Mouse (Mus musculus) Patski (cell line): ENCODE measurements around the gene Gmpr. TPM values are rescaled to one million over a fixed set of nuclear protein-coding genes. Genes with fewer than 3 reads are reported as not detected.

Experiments used
- ATAC-seq: fragments of 100-300 bp; one replicate; pipeline ENCODE4 v1.8.0; 2021
- CTCF ChIA-PET: fragments of 350-600 bp; sonication (Branson Sonifier 250); formaldehyde crosslinking; loops from one replicate; lab custom pipeline; 2022; ENCODE audit warnings: inconsistent platforms; lab: Charles Lee
- POLR2A ChIA-PET: fragments of 350-600 bp; sonication (Branson Sonifier 250); formaldehyde crosslinking; loops from one replicate; lab custom pipeline; 2022; ENCODE audit warnings: antibody characterized with exemption, inconsistent platforms; lab: Charles Lee
- DNase-seq: peaks from one replicate; pipeline ENCODE4 v3.0.0-alpha.2; 2011; ENCODE audit warnings: low read depth, low spot score
- H3K27me3 ChIP-seq: fragments of 371-371 bp; one replicate; pipeline ENCODE4 v1.5.1; 2021
- CTCF ChIP-seq: fragments of 100-300 bp; IDR thresholded peaks from one replicate; pipeline ENCODE4 v1.5.1; 2021
- in situ Hi-C: fragments of 300-500 bp; cut with MboI; formaldehyde crosslinking; loops from 3 replicates; pipeline ENCODE4 v1.11.1; 2018; ENCODE audit warnings: low pct_unique_long_range_greater_than_20kb, mixed read lengths
- polyA plus RNA-seq: library from polyadenylated mRNA; unstranded; gene quantifications from one replicate; pipeline ENCODE4 v1.2.3, GENCODE M21; 2021

The Gmpr gene
- polyA plus RNA-seq, 1 experiment from 2014 or later: 91.3 TPM

DNA sequence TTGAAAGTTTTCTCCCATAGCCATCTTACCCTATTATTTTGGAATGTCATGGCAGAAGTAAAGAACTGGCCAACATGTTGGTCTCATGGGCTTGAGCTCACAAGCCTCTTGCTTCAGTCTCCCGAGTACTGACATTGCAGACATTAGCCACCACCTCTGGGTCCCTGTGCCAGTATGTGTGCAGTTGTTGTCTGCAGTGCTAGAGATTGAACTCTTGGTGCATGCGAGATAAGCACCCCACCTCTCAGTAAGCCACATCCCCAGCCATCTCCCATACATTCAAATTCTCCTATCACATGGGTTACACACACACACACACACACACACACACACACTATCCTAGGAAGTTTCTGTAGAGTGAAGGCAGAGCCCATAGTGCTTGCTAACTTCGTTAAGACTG lies 7.3 kb upstream of the Gmpr start:
- no peak for TF ChIP-seq CTCF
- DNase-seq: no peak
- no peak for ATAC-seq
- ChIA-PET POLR2A (no interaction called here), CTCF (no interaction called here)
- no peaks in the 10 kb centered on the region for H3K27me3 ChIP-seq
- in situ Hi-C loops: no loop called here

DNA sequence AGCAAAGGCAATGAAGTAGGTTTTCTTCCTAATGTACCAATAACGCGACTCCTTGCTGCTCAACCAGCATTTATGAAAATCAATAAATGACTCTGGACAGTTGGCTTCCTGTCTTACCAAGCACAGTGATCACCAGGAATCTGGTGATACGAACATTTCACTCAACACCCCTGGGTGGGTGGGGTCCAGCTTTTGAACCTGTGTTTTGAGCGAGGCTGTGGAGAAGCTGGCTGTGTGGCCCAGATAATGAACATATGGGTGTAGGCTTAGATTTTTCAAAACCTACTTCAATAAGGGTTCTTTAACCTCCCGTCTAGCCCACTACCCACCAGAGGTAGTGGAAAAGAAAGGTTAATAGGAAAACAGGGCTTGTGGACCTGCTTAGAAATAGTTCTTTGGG lies 4.5 kb upstream of the Gmpr start:
- no peaks in the 10 kb centered on the region for H3K27me3 ChIP-seq
- TF ChIP-seq CTCF: no peak
- ATAC-seq (no peak), DNase-seq (no peak)
- POLR2A ChIA-PET: no interaction called here
- CTCF ChIA-PET: interaction anchor here (1.0 to 1.3 kb wide), 2 partner anchors 16 to 25 kb away, joined by 3 to 4 read pairs; no protein-coding TSS in a partner anchor
- in situ Hi-C loops: no loop called here

DNA sequence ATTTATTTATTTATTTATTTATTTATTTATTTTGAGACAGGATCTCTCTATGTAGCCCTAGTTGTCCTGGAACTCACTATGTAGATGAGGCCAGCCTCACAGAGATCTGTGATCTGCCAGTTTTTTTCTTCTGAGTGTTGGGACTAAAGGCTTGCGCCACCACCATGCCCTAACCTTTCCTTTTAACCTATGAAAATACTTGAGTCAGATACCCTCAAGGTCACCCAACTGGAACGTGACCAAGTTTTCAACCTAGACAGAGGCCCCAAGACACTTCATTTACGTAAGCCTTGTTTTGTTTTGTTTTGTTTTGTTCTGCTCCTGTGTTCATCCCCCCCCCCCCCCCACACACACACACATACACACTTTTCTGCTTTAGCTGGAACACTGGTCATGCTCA lies 1.7 kb upstream of the Gmpr start:
- TF ChIP-seq CTCF: no peak
- no peaks in the 10 kb centered on the region for H3K27me3 ChIP-seq
- ATAC-seq (no peak), DNase-seq (no peak)
- CTCF ChIA-PET: no interaction called here
- in situ Hi-C loops: no loop called here
- POLR2A ChIA-PET: no interaction called here

DNA sequence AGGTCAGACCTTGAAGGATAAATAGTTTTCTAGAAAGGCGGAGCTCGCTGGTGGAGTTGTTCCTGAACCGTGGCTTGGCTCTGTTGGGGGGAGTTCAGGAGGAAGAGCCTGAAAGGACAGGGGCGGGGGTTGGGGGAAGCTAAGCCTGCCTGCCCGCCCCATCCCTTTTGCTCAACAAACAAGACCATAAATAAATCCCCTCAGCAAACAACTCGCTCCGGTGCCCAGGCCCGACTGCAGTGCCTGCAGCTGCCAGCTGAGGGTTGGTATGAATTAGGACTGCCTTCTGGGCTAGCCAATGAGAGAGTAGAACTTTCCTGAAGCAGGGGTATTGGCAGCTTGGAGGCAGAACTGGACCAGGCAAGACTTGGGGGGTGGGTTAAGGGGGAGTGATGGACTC lies 1.3 kb downstream of the Gmpr start:
- DNase-seq (no peak), ATAC-seq (peak; percentile 42)
- ChIA-PET CTCF (interaction anchor here (0.8 kb wide), 1 partner anchor 63 kb away, joined by 3 read pairs; no protein-coding TSS in a partner anchor), POLR2A (interaction anchor here (0.6 to 2.0 kb wide), 6 partner anchors 17 to 484 kb away, joined by 3 to 12 read pairs (median 3); no protein-coding TSS in a partner anchor)
- TF ChIP-seq CTCF: no peak
- H3K27me3 ChIP-seq: no peaks in the 10 kb centered on the region
- in situ Hi-C loops: no loop called here

DNA sequence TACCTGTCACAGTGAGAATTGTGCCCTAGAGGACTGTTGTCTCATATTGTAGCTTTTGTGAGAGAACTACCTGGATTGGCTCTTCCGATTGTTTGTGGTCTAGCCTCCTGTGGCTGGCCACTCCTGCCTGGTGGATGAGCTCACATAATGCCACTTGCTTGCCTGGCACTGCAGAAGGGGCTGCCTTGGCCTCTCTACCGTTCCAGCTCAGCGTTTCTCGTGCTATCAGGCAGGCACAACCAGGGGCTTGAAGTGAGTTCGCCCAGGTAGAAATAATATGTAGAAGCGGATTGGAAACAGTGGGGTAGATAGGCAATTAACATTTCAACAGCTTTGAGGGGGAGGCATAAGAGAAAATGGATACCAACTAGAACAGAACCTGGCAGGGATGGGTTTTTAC lies 2.1 kb downstream of the Gmpr start:
- POLR2A ChIA-PET: no interaction called here
- in situ Hi-C loops: no loop called here
- CTCF ChIA-PET: interaction anchor here (0.8 kb wide), 1 partner anchor 13 kb away, joined by 3 read pairs; no protein-coding TSS in a partner anchor
- no peak for TF ChIP-seq CTCF
- DNase-seq: no peak
- no peaks in the 10 kb centered on the region for H3K27me3 ChIP-seq
- ATAC-seq: no peak

DNA sequence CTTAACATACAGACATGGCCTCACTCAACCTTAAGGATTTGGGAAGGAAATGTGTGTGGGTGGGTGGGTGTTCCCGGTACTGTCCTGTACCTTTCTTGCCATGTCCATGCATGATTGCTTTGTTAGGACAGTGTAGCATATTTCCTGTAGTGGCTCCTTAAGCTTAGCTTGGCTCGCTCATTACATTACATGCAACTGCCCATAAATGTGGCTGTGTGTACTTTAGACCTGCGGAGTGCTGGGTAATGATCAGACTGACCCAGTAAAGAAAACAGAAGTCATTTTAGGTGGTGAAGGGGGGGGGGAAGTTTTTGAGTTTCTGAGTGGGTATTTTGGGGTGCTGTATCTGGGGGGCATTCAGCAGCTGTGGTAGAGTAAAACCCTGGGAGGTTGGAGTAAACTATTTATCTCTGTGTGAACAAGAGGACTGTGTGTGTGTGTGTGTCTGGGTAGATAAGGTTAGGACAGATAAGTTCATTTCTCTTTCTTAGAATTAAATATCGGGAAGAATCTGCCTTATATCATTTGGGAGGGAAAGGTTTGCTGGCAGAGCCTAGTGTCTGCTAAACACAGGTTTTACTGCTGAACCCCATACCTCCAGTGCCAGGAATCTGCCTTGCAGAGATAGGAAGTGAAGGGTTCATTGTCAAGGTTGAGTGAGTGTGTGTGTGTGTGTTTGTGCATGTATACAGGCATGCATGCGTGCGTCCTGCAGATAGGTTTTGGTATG lies 4.6 kb downstream of the Gmpr start:
- in situ Hi-C loops: no loop called here
- H3K27me3 ChIP-seq: no peaks in the 10 kb centered on the region
- ChIA-PET CTCF (no interaction called here), POLR2A (interaction anchor here (0.7 kb wide), 1 partner anchor 489 kb away, joined by 5 read pairs; no protein-coding TSS in a partner anchor)
- ATAC-seq: no peak
- DNase-seq: no peak
- no peak for TF ChIP-seq CTCF

DNA sequence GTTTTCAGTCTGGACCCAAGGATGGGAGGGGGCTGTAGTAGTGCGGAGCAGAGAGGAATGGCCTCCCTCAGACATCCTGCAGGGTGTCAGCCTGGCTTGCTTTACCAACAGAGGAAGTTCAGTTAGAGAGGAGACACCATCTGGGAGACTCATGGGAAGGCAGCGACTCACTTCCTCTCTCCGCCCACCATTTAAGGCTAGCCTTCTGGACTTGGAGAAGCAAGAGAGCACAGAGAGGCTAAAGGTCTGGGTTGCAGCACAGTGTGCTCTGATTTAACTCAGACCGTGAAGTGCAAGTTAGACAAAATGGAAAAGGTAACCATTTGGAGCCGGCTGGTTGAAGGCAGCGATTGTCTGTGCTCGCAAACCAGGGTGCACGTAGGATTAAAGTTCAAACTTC lies 5.3 kb downstream of the Gmpr start:
- in situ Hi-C loops: no loop called here
- TF ChIP-seq CTCF: no peak
- H3K27me3 ChIP-seq: no peaks in the 10 kb centered on the region
- ATAC-seq (no peak), DNase-seq (no peak)
- POLR2A ChIA-PET: interaction anchor here (0.7 kb wide), 1 partner anchor 488 kb away, joined by 5 read pairs; no protein-coding TSS in a partner anchor
- CTCF ChIA-PET: no interaction called here

DNA sequence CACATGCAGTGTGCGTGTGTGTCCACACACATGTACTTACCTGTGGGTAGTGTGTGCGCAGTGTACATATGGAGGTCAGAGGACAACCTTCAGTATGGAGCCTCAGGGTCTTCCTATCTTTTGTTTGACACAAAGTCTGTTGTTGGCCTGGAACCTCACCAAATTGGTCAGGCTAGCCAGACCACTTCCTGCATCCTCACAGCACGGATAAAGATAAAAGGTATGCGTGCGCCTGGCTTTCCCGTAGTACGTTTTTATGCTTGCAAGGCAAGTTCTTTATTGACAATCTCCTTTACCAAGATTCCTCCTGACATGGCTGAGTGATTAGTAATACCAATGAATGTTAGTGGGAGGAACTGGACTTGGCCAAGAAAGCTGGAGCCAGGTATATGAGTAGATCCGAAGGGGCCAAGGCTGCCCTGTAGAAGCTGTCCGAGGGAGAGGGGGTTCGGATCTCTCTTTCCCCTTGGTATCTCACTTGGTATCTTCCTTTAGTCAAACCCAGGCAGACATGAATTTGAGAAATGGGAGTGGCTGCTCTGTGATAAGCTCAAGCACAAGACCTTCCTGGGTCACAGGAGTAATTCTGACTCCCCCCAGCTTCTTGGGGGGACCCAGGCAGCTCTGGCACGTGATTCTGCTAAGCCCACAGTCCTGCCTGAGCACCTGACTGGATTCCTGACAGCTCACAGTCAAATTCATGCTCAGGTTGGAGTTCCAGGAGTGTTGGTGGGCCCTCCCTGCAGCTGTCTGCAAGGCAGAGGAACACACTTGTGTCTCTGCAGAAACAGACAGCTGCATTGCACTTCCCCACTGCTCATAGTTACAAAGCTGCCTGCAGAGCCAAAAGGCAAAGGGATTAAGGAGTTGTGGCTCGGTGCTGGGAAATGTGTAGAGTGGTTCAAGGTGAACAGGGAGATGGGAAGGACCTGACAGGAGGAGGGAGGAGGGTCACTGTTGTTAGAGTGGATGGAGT lies 6.1 kb downstream of the Gmpr start:
- TF ChIP-seq CTCF: no peak
- ATAC-seq: no peak
- H3K27me3 ChIP-seq: no peaks in the 10 kb centered on the region
- in situ Hi-C loops: no loop called here
- ChIA-PET POLR2A (no interaction called here), CTCF (no interaction called here)
- DNase-seq: no peak

DNA sequence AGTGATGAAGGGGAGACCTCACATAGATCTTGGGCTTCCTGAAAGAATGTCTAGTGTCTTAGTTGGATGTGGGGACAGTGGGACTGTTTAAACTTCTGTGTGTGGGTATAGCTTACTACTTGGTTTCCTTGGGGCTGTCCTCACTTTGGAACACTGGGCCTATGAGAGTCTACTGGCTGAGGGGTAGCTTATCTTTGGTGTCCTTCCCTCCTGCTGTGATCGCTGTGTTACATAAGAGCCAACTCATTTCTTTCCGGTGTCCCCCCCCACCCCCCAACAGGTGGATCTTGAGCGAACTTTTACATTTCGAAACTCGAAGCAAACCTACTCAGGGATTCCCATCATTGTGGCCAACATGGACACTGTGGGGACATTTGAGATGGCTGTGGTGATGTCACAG lies 6.9 kb downstream of the Gmpr start:
- CTCF ChIA-PET: no interaction called here
- DNase-seq: no peak
- in situ Hi-C loops: no loop called here
- POLR2A ChIA-PET: no interaction called here
- H3K27me3 ChIP-seq: no peaks in the 10 kb centered on the region
- ATAC-seq: no peak
- no peak for TF ChIP-seq CTCF

DNA sequence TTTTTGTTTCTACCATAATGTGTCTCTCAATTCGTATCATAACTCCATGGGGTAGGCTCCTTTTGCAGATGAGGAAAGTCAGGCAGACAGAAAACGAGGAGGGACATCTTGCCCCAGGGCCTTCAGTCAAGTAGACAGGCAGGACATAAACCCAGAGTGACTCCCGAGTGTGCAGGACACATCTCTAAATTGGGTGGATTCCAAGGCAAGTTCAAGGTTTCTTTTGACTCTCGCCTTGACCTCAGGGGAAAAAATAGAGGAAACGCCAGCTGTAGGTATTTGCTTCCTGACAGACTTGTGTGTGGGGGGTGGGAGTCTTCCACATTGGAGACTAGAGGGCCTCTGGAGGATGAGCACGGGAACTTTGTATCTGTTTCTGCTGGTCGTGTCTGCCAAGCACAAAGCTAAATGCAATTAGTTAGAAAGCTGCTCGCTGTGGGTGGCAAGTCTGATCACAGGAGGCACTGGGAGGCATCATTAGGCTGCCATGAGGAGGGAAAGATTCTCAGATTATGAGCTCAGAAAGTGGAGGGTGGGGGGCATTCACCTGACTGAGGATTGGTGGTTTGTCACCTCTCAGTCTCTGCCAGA lies 7.7 kb downstream of the Gmpr start:
- POLR2A ChIA-PET: interaction anchor here (0.6 to 0.7 kb wide), 3 partner anchors 22 to 354 kb away, joined by 3 to 5 read pairs (median 3); no protein-coding TSS in a partner anchor
- H3K27me3 ChIP-seq: no peaks in the 10 kb centered on the region
- ATAC-seq (no peak), DNase-seq (no peak)
- TF ChIP-seq CTCF: no peak
- in situ Hi-C loops: no loop called here
- CTCF ChIA-PET: no interaction called here
